In the genomic region with DNA sequence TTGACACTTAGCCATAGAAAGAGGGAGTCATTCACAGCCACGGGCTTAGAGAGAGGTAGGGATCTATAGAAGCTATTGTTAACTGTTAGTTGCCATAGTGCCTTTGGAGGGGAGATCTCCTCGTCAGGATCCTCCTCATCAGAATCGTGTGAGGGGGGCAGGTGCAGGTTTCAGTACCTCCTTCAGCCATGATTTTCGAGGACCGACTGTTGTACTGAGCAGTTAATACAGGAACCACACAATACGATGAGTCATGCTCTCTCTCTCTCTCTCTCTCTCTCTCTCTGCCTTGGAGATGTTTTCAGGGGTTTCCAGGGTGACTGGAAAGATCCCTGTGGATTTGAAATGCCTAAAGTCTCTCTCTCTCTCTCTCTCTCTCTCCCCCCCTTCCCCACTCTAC, we compare ENCODE assay signal across 20 mouse cellular contexts. TPM values are rescaled to one million over a fixed set of nuclear protein-coding genes. Genes with fewer than 3 reads are reported as not detected.
"Had no signal": no experiment of that assay in that cellular context is flagged by ENCODE, and none has a peak within 500 bp of the region (broad histone marks: within the 10 kb centered on the region; RNA-seq: fewer than 3 reads in every experiment).

No protein-coding gene starts in this region.

- H3K36me3 ChIP-seq: limb, embryonic 12.5 days; liver, embryonic 13.5 days; lung, embryonic 15.5 days; midbrain, embryonic 13.5 days; neural tube, embryonic 12.5 days had no signal

- H3K9ac ChIP-seq: limb, embryonic 12.5 days; liver, embryonic 13.5 days; liver, postnatal 0 days; lung, embryonic 15.5 days; midbrain, embryonic 13.5 days; neural tube, embryonic 12.5 days had no signal

- H3K4me1 ChIP-seq: limb, embryonic 12.5 days; liver, embryonic 13.5 days; lung, embryonic 15.5 days; midbrain, embryonic 13.5 days; neural tube, embryonic 12.5 days had no signal

- ATAC-seq: liver, postnatal 0 days; midbrain, embryonic 13.5 days had no signal

- H3K9me3 ChIP-seq: limb, embryonic 12.5 days; liver, embryonic 13.5 days; lung, embryonic 15.5 days; midbrain, embryonic 13.5 days; neural tube, embryonic 12.5 days had no signal

- H3K27ac ChIP-seq: limb, embryonic 12.5 days; liver, embryonic 13.5 days; lung, embryonic 15.5 days; macrophage; midbrain, embryonic 13.5 days; neural tube, embryonic 12.5 days; stomach, postnatal 0 days had no signal

- H3K4me3 ChIP-seq: limb, embryonic 12.5 days; liver, embryonic 13.5 days; lung, embryonic 15.5 days; midbrain, embryonic 13.5 days; neural tube, embryonic 12.5 days had no signal

- DNase-seq: kidney, postnatal 25 days; layer of hippocampus, adult 9-11 months; layer of hippocampus, postnatal 36 days; liver; liver, embryonic 13.5 days; liver, postnatal 0 days; lung, postnatal 14 days; right cerebral cortex, postnatal 4 days; thymus, adult 18-20 months; thymus, postnatal 14 days had no signal

- H3K27me3 ChIP-seq: limb, embryonic 12.5 days; liver, embryonic 13.5 days; lung, embryonic 15.5 days; midbrain, embryonic 13.5 days; neural tube, embryonic 12.5 days had no signal

RNA-seq across cellular contexts. Expression of a gene that starts 31.5 kb away (rescaled TPM):
- total RNA-seq: layer of hippocampus, adult 18-20 months; layer of hippocampus, postnatal 36 days; left cerebral cortex, postnatal 36 days; neutrophil, adult 5-6 weeks had no signal
- polyA plus RNA-seq: kidney, embryonic 16.5 days; limb, embryonic 12.5 days; liver, embryonic 13.5 days; liver, postnatal 0 days; lung, embryonic 15.5 days; macrophage; midbrain, embryonic 13.5 days; neural tube, embryonic 12.5 days; stomach, postnatal 0 days had no signal
